Comparison of ENCODE assay signal across 23 mouse cellular contexts in genomic region chr11:78934727-78935126, GRCm38 (mm10). TPM values are rescaled to one million over a fixed set of nuclear protein-coding genes. Genes with fewer than 3 reads are reported as not detected.
DNase-seq lines count a peak whose midpoint lies in the region; ATAC-seq and TF ChIP-seq lines count a peak whose summit lies in the region.
"Had no signal": no experiment of that assay in that cellular context is flagged by ENCODE, and none has a peak within 500 bp of the region (broad histone marks: within the 10 kb centered on the region; RNA-seq: fewer than 3 reads in every experiment).

No protein-coding gene starts in this region.

- WGBS in hindbrain, embryonic 10.5 days, result 77% methylated on average over 4 of the region's 4 CpGs
- 88% methylated on average over 4 of the region's 4 CpGs for WGBS in hindbrain, embryonic 16.5 days
- WGBS in lung, embryonic 15.5 days, result 50% methylated on average over 4 of the region's 4 CpGs
- 70% methylated on average over 4 of the region's 4 CpGs for WGBS in embryonic facial prominence, embryonic 12.5 days

- no peak for TF ChIP-seq CTCF in gastrocnemius, adult 2 months (IDR thresholded peaks at IDR 0.05)

- no peak for DNase-seq in gastrocnemius, adult 2 months
- DNase-seq in gastrocnemius, postnatal 10 days, result no peak
- no peak for DNase-seq in hindbrain, embryonic 10.5 days (ENCODE audit: low spot score)
- no peak for DNase-seq in lung, postnatal 36 days
- DNase-seq: cerebellum, adult 8-10 months; cerebellum, postnatal 36 days; embryo, embryonic 11 days; kidney, adult 8-10 months; kidney, postnatal 4 days; liver, embryonic 13.5 days; right cerebral cortex, postnatal 14 days had no signal

- intact Hi-C loops in gastrocnemius, adult 2 months (cut with DNase I), result no loop called here

- H3K4me3 ChIP-seq in gastrocnemius, adult 2 months, result peak overlapping the region; percentile 23; the same call in 1 of the 2 replicates
- H3K4me3 ChIP-seq in hindbrain, embryonic 10.5 days, result no peak overlapping the region
- H3K4me3 ChIP-seq in hindbrain, embryonic 16.5 days (ENCODE audit: low read length), result no peak overlapping the region
- no peak overlapping the region for H3K4me3 ChIP-seq in lung, embryonic 15.5 days
- H3K4me3 ChIP-seq in embryonic facial prominence, embryonic 12.5 days, result no peak overlapping the region
- H3K4me3 ChIP-seq: embryonic facial prominence, embryonic 15.5 days; limb, embryonic 13.5 days; liver, embryonic 13.5 days; megakaryocyte, embryonic 14.5 days; midbrain, embryonic 15.5 days; neural tube, embryonic 12.5 days had no signal

- no peak overlapping the region for H3K9ac ChIP-seq in hindbrain, embryonic 16.5 days (ENCODE audit: low read depth, low read length)
- H3K9ac ChIP-seq in lung, embryonic 15.5 days, result no peak overlapping the region
- H3K9ac ChIP-seq in embryonic facial prominence, embryonic 12.5 days, result no peak overlapping the region
- H3K9ac ChIP-seq: embryonic facial prominence, embryonic 15.5 days; limb, embryonic 13.5 days; liver, embryonic 13.5 days; midbrain, embryonic 15.5 days; neural tube, embryonic 12.5 days had no signal

- peaks cover 18% of the 10 kb centered on the region; the same call in 1 of the 2 replicates for H3K4me1 ChIP-seq in hindbrain, embryonic 10.5 days (replicated peaks)
- H3K4me1 ChIP-seq in hindbrain, embryonic 16.5 days (ENCODE audit: control insufficient read depth, insufficient read depth, low read depth, low read length), result no peaks in the 10 kb centered on the region
- peaks cover 6% of the 10 kb centered on the region; the same call in 1 of the 2 replicates for H3K4me1 ChIP-seq in lung, embryonic 15.5 days
- no peaks in the 10 kb centered on the region for H3K4me1 ChIP-seq in embryonic facial prominence, embryonic 12.5 days
- H3K4me1 ChIP-seq: embryonic facial prominence, embryonic 15.5 days; limb, embryonic 13.5 days; liver, embryonic 13.5 days; megakaryocyte, embryonic 14.5 days; midbrain, embryonic 15.5 days; neural tube, embryonic 12.5 days had no signal

- peak overlapping the region; percentile 69 for H3K27ac ChIP-seq in gastrocnemius, adult 2 months
- H3K27ac ChIP-seq in hindbrain, embryonic 10.5 days, result 0 out of 2 replicates have a peak overlapping the region, but pooled peaks have one; percentile 12
- H3K27ac ChIP-seq in hindbrain, embryonic 16.5 days (ENCODE audit: low read depth, low read length), result no peak overlapping the region
- peak overlapping the region; percentile 62 for H3K27ac ChIP-seq in lung, embryonic 15.5 days
- 0 out of 2 replicates have a peak overlapping the region, but pooled peaks have one; percentile 23 for H3K27ac ChIP-seq in embryonic facial prominence, embryonic 12.5 days
- H3K27ac ChIP-seq: embryonic facial prominence, embryonic 15.5 days; limb, embryonic 13.5 days; liver, embryonic 13.5 days; midbrain, embryonic 15.5 days; neural tube, embryonic 12.5 days; stomach, postnatal 0 days had no signal

- H3K27me3 ChIP-seq in hindbrain, embryonic 10.5 days (ENCODE audit: insufficient read depth, poor library complexity, severe bottlenecking), result no peaks in the 10 kb centered on the region
- no peaks in the 10 kb centered on the region for H3K27me3 ChIP-seq in hindbrain, embryonic 16.5 days (replicated peaks; ENCODE audit: control insufficient read depth, insufficient read depth, low read length)
- H3K27me3 ChIP-seq in lung, embryonic 15.5 days, result no peaks in the 10 kb centered on the region
- no peaks in the 10 kb centered on the region for H3K27me3 ChIP-seq in embryonic facial prominence, embryonic 12.5 days
- H3K27me3 ChIP-seq: embryonic facial prominence, embryonic 15.5 days; limb, embryonic 13.5 days; midbrain, embryonic 15.5 days; neural tube, embryonic 12.5 days had no signal

- no peak overlapping the region for H3K4me2 ChIP-seq in hindbrain, embryonic 16.5 days (ENCODE audit: low read length)
- H3K4me2 ChIP-seq in lung, embryonic 15.5 days, result no peak overlapping the region
- H3K4me2 ChIP-seq in embryonic facial prominence, embryonic 12.5 days (replicated peaks), result no peak overlapping the region
- H3K4me2 ChIP-seq: embryonic facial prominence, embryonic 15.5 days; heart, embryonic 11.5 days; limb, embryonic 13.5 days; liver, embryonic 13.5 days; midbrain, embryonic 15.5 days; neural tube, embryonic 12.5 days had no signal

- H3K36me3 ChIP-seq in hindbrain, embryonic 10.5 days, result no peaks in the 10 kb centered on the region
- H3K36me3 ChIP-seq in hindbrain, embryonic 16.5 days (ENCODE audit: control insufficient read depth, insufficient read depth, low read length), result no peaks in the 10 kb centered on the region
- H3K36me3 ChIP-seq in lung, embryonic 15.5 days, result no peaks in the 10 kb centered on the region
- H3K36me3 ChIP-seq in embryonic facial prominence, embryonic 12.5 days, result no peaks in the 10 kb centered on the region
- H3K36me3 ChIP-seq: embryonic facial prominence, embryonic 15.5 days; limb, embryonic 13.5 days; liver, embryonic 13.5 days; midbrain, embryonic 15.5 days; neural tube, embryonic 12.5 days had no signal

- no peaks in the 10 kb centered on the region for H3K9me3 ChIP-seq in hindbrain, embryonic 10.5 days
- no peaks in the 10 kb centered on the region for H3K9me3 ChIP-seq in hindbrain, embryonic 16.5 days (ENCODE audit: control insufficient read depth, low read length)
- H3K9me3 ChIP-seq in lung, embryonic 15.5 days, result no peaks in the 10 kb centered on the region
- no peaks in the 10 kb centered on the region for H3K9me3 ChIP-seq in embryonic facial prominence, embryonic 12.5 days
- H3K9me3 ChIP-seq: embryonic facial prominence, embryonic 15.5 days; limb, embryonic 13.5 days; liver, embryonic 13.5 days; megakaryocyte, embryonic 14.5 days; midbrain, embryonic 15.5 days; neural tube, embryonic 12.5 days had no signal

- ATAC-seq in hindbrain, embryonic 16.5 days, result no peak
- 0 out of 2 replicates have a peak, but pooled peaks have one; percentile 27 for ATAC-seq in lung, embryonic 15.5 days (ENCODE audit: borderline replicate concordance, extremely low read depth, low FRiP score, low TSS enrichment)
- ATAC-seq in embryonic facial prominence, embryonic 12.5 days (ENCODE audit: insufficient number of reproducible peaks, insufficient read depth, low FRiP score, low TSS enrichment), result no peak
- ATAC-seq: CD4-positive, CD25-positive, alpha-beta regulatory T cell, adult 4 months; inflammation-experienced regulatory T-cells, adult 6 months; midbrain, embryonic 15.5 days had no signal

RNA-seq across cellular contexts. Expression of gene Nos2, which starts 14.1 kb away (rescaled TPM):
- 1 to 10 TPM in 1 of 2 experiments, under 1 TPM in 1; 0.64 to 1.4 TPM for total RNA-seq in gastrocnemius, adult 2 months (2021)
- 1 to 10 TPM; 3.8 to 6.3 TPM for total RNA-seq in gastrocnemius, postnatal 10 days (2021)
- 0.71 and 1.1 TPM in 2 replicates for polyA plus RNA-seq in hindbrain, embryonic 10.5 days (2016; fragmentation: Nextera tagmentation; extraction: Ambion mirVana)
- 0.96 and 1.2 TPM in 2 replicates for polyA plus RNA-seq in hindbrain, embryonic 16.5 days (2015; fragmentation: Nextera tagmentation; extraction: Ambion mirVana)
- 3.4 and 3.8 TPM in 2 replicates for polyA plus RNA-seq in lung, embryonic 15.5 days (2015; fragmentation: Nextera tagmentation; extraction: Ambion mirVana)
- polyA plus RNA-seq in embryonic facial prominence, embryonic 12.5 days (2016; fragmentation: Nextera tagmentation; extraction: Ambion mirVana), result 1.1 and 1.4 TPM in 2 replicates
- polyA plus RNA-seq: CD4-positive, CD25-positive, alpha-beta regulatory T cell, adult 4 months; inflammation-experienced regulatory T-cells, adult 6 months had no signal

RNA-seq across cellular contexts. Expression of gene Lgals9, which starts 50.0 kb away (rescaled TPM):
- total RNA-seq in gastrocnemius, adult 2 months (2021), result 10 to 100 TPM in 1 of 2 experiments, 1 to 10 TPM in 1; 6.6 to 10.1 TPM
- 10 to 100 TPM; 21.6 to 25.8 TPM for total RNA-seq in gastrocnemius, postnatal 10 days (2021)
- 4.3 and 5.7 TPM in 2 replicates for polyA plus RNA-seq in hindbrain, embryonic 10.5 days (2016; fragmentation: Nextera tagmentation; extraction: Ambion mirVana)
- polyA plus RNA-seq in hindbrain, embryonic 16.5 days (2015; fragmentation: Nextera tagmentation; extraction: Ambion mirVana), result 14.7 and 18.3 TPM in 2 replicates
- polyA plus RNA-seq in lung, embryonic 15.5 days (2015; fragmentation: Nextera tagmentation; extraction: Ambion mirVana), result 42.9 and 52.8 TPM in 2 replicates
- 7.9 and 9.0 TPM in 2 replicates for polyA plus RNA-seq in embryonic facial prominence, embryonic 12.5 days (2016; fragmentation: Nextera tagmentation; extraction: Ambion mirVana)
